Mouse (Mus musculus): ENCODE data around the gene Gpx7. TPM values are rescaled to one million over a fixed set of nuclear protein-coding genes. Genes with fewer than 3 reads are reported as not detected.
A peak's percentile ranks its signal among the peaks of the same experiment; 100 is the strongest.
"Not testable (repeated sequence)": the region's sequence is repeated elsewhere in the genome, so short reads cannot be mapped to it uniquely, and the experiment has no call there.

Gpx7 gene
- total RNA-seq, 2 experiments from 2014 or later = 5.4 to 5.8 TPM

- no peak for DNase-seq
Measured at GRCm38 (mm10) chr4:108391124-108391523, 15.6 kb downstream of the Gpx7 start.

- no peak for DNase-seq
Measured at GRCm38 (mm10) chr4:108388741-108389140, 18.0 kb downstream of the Gpx7 start.

GRCm38 (mm10) chr4:108387681-108388253 lies 19.0 kb downstream of the Gpx7 start:
- DNase-seq = peak in 1 of 2 experiments; percentile 18

GRCm38 (mm10) chr4:108387106-108387505 lies 19.7 kb downstream of the Gpx7 start:
- DNase-seq = no peak

GRCm38 (mm10) chr4:108386087-108386486 lies 20.7 kb downstream of the Gpx7 start:
- DNase-seq = no peak

- no peak for DNase-seq
Measured at GRCm38 (mm10) chr4:108383183-108383714, 23.5 kb downstream of the Gpx7 start, which contains the start of gene Shisal2a. Shisal2a (minus strand) TSS chr4:108383349.

- no peak for DNase-seq
Measured at GRCm38 (mm10) chr4:108380146-108380545, 26.6 kb downstream of the Gpx7 start.

GRCm38 (mm10) chr4:108379476-108379875 lies 27.3 kb downstream of the Gpx7 start:
- no peak for DNase-seq

GRCm38 (mm10) chr4:108372166-108372565 lies 34.6 kb downstream of the Gpx7 start:
- DNase-seq = no peak

GRCm38 (mm10) chr4:108371421-108371820 lies 35.3 kb downstream of the Gpx7 start:
- no peak for DNase-seq

GRCm38 (mm10) chr4:108370409-108370808 lies 36.4 kb downstream of the Gpx7 start:
- no peak for DNase-seq

- no peak for DNase-seq
Measured at GRCm38 (mm10) chr4:108369254-108369653, 37.5 kb downstream of the Gpx7 start.

GRCm38 (mm10) chr4:108364111-108364476 lies 42.7 kb downstream of the Gpx7 start:
- DNase-seq = no peak

- DNase-seq = no peak
Measured at GRCm38 (mm10) chr4:108363355-108364110, 43.2 kb downstream of the Gpx7 start.

- no peak for DNase-seq
Measured at GRCm38 (mm10) chr4:108362321-108363261, 44.2 kb downstream of the Gpx7 start.

- DNase-seq = peak; percentile 42
Measured at GRCm38 (mm10) chr4:108360136-108361055, 46.4 kb downstream of the Gpx7 start.

- no peak for DNase-seq
Measured at GRCm38 (mm10) chr4:108358498-108358897, 48.3 kb downstream of the Gpx7 start.

GRCm38 (mm10) chr4:108357458-108357857 lies 49.3 kb downstream of the Gpx7 start:
- no peak for DNase-seq

- not testable (repeated sequence) for DNase-seq
Measured at GRCm38 (mm10) chr4:108353591-108353990, 53.2 kb downstream of the Gpx7 start.

- DNase-seq = no peak
Measured at GRCm38 (mm10) chr4:108350819-108351218, 55.9 kb downstream of the Gpx7 start.
